Mouse (Mus musculus): Measurements from ENCODE around the gene Gm20388.

The Gm20388 gene

GRCm38 (mm10) chr8:120133169-120133568 is 222.5 kb downstream of the Gm20388 start:
- peak; percentile 33 for DNase-seq

GRCm38 (mm10) chr8:120135687-120136086 is 225.0 kb downstream of the Gm20388 start:
- no peak for DNase-seq

GRCm38 (mm10) chr8:120136618-120137017 is 226.0 kb downstream of the Gm20388 start:
- DNase-seq = peak; percentile 37

- DNase-seq = no peak
Observed at GRCm38 (mm10) chr8:120138958-120139357, 228.3 kb downstream of the Gm20388 start.

GRCm38 (mm10) chr8:120140769-120141168 is 230.1 kb downstream of the Gm20388 start:
- peak; percentile 38 for DNase-seq

DNA sequence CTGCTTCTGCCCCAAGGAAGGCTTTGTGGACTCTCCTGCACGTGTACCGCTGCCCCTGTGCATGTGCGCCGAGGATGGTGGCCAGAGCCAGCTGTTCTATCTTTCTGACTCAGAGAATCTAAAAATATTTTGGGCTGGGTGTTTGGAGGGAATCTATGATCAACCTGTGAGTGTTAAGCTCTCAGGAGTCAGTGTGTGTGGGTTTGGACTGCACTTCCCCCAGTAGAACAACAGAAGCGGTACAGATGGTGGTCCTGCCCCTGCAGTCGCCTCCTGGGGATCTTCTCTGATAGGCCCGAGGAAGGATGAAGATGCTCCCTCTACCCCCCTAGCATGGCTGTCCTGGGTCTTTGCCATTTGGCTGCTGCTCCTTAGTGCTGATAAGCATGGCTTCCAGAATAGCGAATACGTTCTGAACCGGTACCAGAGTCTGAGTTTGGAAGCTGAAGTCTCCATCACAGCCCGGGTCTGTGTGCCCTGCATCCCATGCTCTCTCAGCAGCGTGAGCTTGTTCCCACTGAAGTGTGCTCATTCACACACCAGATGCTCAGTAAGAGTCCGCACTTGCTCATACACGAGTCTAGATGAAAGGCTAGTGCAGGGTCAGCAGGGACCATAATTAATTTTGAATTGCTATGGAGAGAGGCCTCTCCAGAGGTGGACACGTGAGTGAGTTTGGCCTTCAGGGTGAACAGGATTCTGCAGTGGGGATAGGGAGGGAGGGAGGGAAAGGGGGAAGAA is 233.4 kb downstream of the Gm20388 start:
- DNase-seq = no peak

- peak; percentile 72 for DNase-seq
Observed at GRCm38 (mm10) chr8:120144652-120145301, 234.1 kb downstream of the Gm20388 start.

DNA sequence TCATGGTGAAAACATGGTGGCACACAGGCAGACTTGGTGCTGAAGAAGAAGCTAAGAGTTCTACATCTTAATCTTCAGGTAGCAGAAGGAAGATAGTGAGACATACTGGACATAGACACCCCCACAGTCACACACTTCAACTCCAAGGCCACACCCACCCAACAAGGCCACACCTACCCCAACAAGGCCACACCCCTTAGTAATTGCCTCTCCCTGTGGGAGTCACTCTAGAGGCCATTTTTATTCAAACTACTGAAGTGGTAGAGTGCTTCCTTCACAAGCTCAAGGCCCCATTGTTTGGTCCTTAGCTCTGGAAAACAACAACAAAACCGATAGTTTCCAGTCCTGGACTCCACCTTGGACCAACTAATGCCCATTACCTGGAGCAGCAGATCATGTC is 235.4 kb downstream of the Gm20388 start:
- DNase-seq = no peak

GRCm38 (mm10) chr8:120150028-120150427 is 239.4 kb downstream of the Gm20388 start:
- no peak for DNase-seq

GRCm38 (mm10) chr8:120151151-120151550 is 240.5 kb downstream of the Gm20388 start:
- no peak for DNase-seq

DNA sequence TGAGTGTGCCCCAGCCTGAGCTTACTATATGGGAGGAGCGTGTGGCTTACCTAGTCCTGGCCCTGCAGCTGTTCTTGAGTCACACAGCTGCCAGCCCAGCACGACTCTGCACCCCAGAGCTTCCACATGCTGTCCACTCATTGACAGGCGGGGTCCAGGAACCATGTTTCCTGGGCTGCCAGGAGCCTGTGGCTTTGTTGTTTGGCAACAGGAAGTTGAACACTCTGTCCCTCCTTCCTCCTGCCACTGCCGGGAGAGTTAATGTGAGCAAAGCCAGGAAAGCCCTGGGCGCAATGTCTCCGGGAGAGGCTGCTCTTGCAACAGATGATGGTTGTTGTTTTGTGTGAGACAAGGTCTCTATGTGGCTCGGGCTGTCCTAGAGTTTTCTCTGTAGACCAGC is 242.0 kb downstream of the Gm20388 start:
- peak; percentile 66 for DNase-seq

GRCm38 (mm10) chr8:120160366-120160765 is 249.7 kb downstream of the Gm20388 start:
- no peak for DNase-seq

GRCm38 (mm10) chr8:120161658-120162403 is 251.2 kb downstream of the Gm20388 start:
- DNase-seq = no peak

DNA sequence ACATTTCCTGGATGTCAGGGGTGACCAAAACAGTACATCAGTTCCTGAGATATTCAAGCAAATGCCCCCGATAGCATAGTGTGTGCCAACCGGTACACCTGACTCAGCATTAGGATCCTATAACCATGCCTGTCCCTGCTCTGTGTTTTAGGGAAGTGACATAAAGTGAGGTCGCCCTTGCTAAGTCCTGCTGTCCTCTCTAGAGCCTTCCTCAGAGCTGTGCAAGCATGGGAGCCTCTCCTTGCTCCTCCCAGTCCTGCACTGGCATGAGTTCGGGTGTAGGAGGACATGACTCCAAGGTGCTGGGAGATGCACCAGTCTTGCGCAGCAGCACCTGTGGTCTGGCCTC is 251.7 kb downstream of the Gm20388 start:
- DNase-seq = no peak

DNA sequence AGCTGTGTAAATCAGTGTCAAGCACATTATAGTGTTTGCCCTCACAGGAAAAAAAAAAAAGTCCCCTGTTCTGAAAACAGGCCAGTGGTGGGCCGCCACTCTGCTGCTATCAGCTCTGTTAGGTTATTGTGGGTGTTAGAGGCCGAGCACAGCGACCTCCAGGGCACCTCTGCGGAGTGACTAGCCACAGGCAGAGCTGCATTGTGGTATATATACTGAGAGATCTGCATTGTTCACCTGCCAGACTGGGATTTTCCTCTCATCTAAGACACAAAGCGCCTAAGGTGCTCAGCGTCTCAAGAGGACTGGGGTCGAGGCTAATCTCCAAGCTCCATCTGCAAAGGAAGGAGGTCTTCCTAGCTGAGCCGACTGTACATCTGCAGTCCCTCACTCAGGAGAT is 252.7 kb downstream of the Gm20388 start:
- no peak for DNase-seq

GRCm38 (mm10) chr8:120164026-120164425 is 253.4 kb downstream of the Gm20388 start:
- no peak for DNase-seq

GRCm38 (mm10) chr8:120167136-120167535 is 256.5 kb downstream of the Gm20388 start:
- no peak for DNase-seq

- peak; percentile 75 for DNase-seq
Observed at GRCm38 (mm10) chr8:120167821-120168220, 257.2 kb downstream of the Gm20388 start.

DNA sequence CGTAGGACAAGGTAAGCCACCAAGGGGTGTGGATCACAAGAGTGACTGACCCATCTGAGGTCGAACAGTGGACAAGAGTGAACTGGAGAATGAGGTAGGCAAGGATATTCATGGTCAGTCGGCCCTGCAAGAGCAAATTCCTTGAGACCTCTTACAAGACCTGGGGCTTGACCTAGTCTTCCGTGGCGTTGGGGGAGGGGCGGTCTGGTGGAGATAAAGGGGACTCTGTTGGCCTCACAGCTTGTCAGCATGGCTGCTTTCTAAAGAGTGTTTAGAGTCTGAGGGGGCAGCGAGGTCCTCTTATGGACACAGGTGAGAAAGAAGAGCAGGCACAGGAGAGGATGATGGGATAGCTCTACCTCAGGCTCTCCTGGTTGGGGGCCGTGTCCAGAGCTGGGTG is 258.5 kb downstream of the Gm20388 start:
- DNase-seq = no peak

DNA sequence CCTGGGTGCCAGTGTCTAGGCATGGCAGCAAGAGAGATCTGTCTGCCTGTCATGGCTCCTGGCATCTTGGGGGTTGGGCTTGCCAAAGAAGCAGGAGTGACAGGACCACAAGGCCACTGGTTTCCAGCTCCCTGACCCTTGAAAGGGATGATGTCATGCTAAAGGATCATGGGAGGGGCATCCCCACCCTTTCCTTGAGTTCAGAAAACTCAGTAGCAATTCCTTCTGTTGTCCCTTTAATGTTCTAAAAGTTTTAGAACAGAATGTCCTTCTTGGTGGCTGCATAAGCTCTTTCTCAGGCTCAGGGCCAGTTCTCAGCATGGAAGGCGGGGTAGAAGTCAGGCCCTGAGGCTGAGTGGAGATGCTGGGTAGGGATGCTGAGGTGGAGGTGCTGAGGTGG is 262.6 kb downstream of the Gm20388 start:
- no peak for DNase-seq

DNA sequence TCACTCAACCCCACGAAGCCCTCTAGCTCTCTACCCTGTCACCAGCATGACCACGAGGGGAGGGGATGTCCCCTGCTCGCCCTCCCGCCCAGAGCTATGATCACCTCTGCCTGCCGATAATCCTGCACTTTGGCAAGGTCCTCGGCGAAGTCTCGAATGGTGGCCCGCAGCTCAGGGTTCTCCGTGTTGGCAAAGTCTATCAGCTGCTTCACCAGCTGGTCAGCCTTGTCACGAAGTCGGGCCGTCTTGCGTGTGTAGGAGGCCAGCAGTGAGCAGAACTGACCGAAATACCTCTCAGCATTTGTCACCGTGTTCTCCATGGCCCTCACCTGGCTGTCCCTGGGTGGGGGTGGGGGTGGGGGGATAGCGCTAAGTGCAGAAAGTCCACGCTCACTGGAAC is 264.0 kb downstream of the Gm20388 start:
- no peak for DNase-seq

- DNase-seq = no peak
Observed at GRCm38 (mm10) chr8:120176605-120177004, 266.0 kb downstream of the Gm20388 start.

- peak; percentile 76 for DNase-seq
Observed at GRCm38 (mm10) chr8:120177318-120178123, 266.9 kb downstream of the Gm20388 start, which contains the start of gene Fam92b. Gene Fam92b (minus strand): TSS chr8:120177466.
